Mouse (Mus musculus) left cerebral cortex, adult 2 months (tissue): ENCODE data around the gene Csmd2. TPM values are rescaled to one million over a fixed set of nuclear protein-coding genes. Genes with fewer than 3 reads are reported as not detected.
A peak's percentile ranks its signal among the peaks of the same experiment; 100 is the strongest.

Experiments
- DNase-seq, 2 experiments: peaks; one replicate each; pipeline ENCODE4 v3.0.0; 2021 to 2022; ENCODE audit warnings: low spot score in 2 of 2, mixed read lengths in 1 of 2; ENCODE audit errors: extremely low spot score in 1 of 2
- H3K27ac ChIP-seq: fragments of 200-600 bp; 2 replicates; pipeline ENCODE4 v1.8.1; 2022
- H3K4me3 ChIP-seq: fragments of 200-600 bp; 2 replicates; pipeline ENCODE4 v1.8.1; 2022
- CTCF ChIP-seq: fragments of 200-600 bp; IDR thresholded peaks from 2 replicates; pipeline ENCODE4 v1.8.1; 2022; ENCODE audit warnings: antibody characterized with exemption, mild to moderate bottlenecking, moderate library complexity
- intact Hi-C: fragments of 180-260 bp; cut with DNase I; formaldehyde crosslinking; loops from one replicate; pipeline ENCODE4 v1.15.1; 2025
- total RNA-seq, 2 experiments: library from RNA; stranded (reverse); gene quantifications; 2 replicates each; pipeline ENCODE4 v1.2.3; 2021

The Csmd2 gene
- total RNA-seq, 2 experiments from 2014 or later = 61.9 to 63.0 TPM

GRCm38 (mm10) chr4:128325511-128325910, 337.9 kb downstream of the Csmd2 start:
- Histone ChIP-seq H3K4me3 (no peak overlapping the region), H3K27ac (no peak overlapping the region)
- TF ChIP-seq CTCF = no peak
- DNase-seq = no peak
- intact Hi-C loops = no loop called here

- Histone ChIP-seq H3K27ac (no peak overlapping the region), H3K4me3 (no peak overlapping the region)
- intact Hi-C loops = no loop called here
- no peak for TF ChIP-seq CTCF
- no peak for DNase-seq
Observed at GRCm38 (mm10) chr4:128326755-128327154, 339.1 kb downstream of the Csmd2 start.

DNA sequence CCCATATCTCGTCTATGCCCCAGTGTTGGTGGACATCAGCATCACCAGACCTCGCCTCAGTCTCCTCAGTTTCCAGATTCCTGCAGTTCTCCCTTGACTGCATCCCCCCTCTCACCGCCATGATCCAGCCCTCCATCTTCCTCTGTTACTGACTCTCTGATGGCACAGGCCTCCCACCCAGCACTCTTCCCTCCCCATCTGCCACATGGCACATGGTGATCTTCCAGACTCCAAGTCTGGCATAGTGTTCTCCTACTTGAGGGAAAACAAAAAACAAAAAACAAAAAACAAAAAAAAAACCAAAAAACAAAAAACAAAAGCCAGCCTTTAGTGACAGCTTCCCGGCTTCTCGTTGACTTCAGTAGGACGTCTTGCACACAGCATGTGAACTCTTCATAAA, 339.8 kb downstream of the Csmd2 start:
- intact Hi-C loops = no loop called here
- no peak overlapping the region for H3K4me3 ChIP-seq
- DNase-seq = no peak
- no peak overlapping the region for H3K27ac ChIP-seq
- TF ChIP-seq CTCF = no peak

DNA sequence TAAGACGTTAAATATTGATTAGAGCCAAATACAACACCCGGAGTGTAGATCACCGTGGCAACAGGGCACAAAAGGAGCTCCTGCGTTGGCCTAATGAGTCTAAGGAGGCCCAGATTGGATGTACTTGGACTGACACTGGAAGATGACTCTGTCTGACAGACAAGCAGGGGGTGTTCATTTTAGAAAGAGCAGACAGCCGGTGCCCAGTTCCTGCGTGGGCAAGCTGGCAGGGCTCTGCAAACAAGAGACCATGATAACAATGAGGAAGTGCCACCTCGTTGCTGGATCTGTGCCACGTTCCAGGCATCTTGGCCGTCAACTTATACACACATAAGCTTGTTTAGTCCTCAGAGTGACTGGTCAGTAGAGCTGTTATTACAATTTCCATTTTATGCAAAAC, 342.9 kb downstream of the Csmd2 start:
- peak; percentile 35 to 67 for DNase-seq
- no peak overlapping the region for H3K4me3 ChIP-seq
- intact Hi-C loops = no loop called here
- no peak for TF ChIP-seq CTCF
- H3K27ac ChIP-seq = no peak overlapping the region

GRCm38 (mm10) chr4:128340457-128340856, 352.8 kb downstream of the Csmd2 start:
- no peak for TF ChIP-seq CTCF
- Histone ChIP-seq H3K4me3 (no peak overlapping the region), H3K27ac (no peak overlapping the region; the same call in 1 of the 2 replicates)
- no peak for DNase-seq
- intact Hi-C loops = no loop called here

GRCm38 (mm10) chr4:128341315-128341714, 353.7 kb downstream of the Csmd2 start:
- Histone ChIP-seq H3K27ac (peak overlapping the region; percentile 51; the same call in 1 of the 2 replicates), H3K4me3 (no peak overlapping the region)
- intact Hi-C loops = no loop called here
- no peak for TF ChIP-seq CTCF
- DNase-seq = peak in 1 of 2 experiments; percentile 54

DNA sequence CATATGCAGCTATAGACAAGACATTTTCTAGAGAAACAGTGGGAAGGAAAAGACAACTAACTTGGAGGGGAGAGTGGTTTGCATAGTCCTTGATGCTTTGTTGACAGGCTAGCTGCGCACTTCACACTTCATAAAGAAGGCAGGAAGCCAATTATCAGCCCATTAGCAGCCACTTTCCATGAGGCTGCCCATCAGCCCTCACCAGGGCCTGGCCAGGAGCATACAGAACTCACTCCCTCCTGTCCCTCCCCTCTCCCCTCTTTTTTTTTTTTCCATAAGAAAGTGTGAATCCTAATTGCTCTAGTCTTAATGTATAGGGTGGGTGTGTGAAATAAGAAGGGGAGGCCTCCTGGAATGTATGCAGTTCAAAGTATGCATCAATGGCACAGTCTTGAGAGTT, 354.6 kb downstream of the Csmd2 start:
- Histone ChIP-seq H3K27ac (no peak overlapping the region), H3K4me3 (no peak overlapping the region)
- TF ChIP-seq CTCF = no peak
- DNase-seq = no peak
- intact Hi-C loops = no loop called here

DNA sequence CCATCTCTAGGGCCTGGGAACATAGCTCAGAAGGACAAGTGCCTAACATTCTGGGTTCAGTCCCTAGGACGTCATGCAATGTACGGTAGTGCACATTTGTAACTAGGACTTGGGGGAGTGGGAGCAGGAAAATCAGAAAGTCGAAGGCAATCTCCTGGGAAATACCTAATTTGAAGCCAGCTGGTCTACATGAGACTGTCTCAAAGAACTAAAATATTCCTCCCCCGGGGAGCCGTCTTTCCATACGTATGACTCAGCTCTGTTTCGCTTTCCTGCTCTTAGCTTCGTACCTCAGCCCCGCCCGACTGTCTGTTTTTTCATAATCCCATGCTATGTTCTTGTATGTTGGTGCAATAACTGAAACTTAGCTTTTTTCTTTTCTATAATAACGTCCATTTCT, 371.1 kb downstream of the Csmd2 start:
- peak in 1 of 2 experiments; percentile 33 for DNase-seq

DNA sequence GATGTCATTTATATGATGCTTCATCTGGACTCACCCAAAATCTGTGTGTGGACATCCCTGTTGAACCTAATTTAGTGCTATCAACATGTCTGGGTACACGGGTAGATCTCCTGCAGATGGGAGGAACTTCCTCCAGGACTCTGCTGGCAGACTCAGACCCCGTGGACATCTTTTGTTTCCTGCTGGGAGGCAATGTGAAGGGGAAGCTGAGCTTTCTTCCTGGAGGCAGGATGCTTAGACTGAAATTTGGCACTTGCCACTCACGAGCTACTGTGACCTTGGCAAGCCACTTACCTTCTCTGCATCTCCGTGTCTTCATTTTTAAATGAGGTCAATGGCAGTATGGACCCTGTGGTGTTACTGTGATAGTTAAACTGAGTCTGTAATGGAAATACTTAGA, 378.2 kb downstream of the Csmd2 start:
- no peak for DNase-seq
- no peak for TF ChIP-seq CTCF
- Histone ChIP-seq H3K27ac (no peak overlapping the region), H3K4me3 (no peak overlapping the region)
- intact Hi-C loops = no loop called here

More for the DNA sequence above, 371.1 kb downstream of the Csmd2 start:
- Histone ChIP-seq H3K27ac (peak overlapping the region; percentile 55), H3K4me3 (no peak overlapping the region)
- intact Hi-C loops = no loop called here
- TF ChIP-seq CTCF = no peak

DNA sequence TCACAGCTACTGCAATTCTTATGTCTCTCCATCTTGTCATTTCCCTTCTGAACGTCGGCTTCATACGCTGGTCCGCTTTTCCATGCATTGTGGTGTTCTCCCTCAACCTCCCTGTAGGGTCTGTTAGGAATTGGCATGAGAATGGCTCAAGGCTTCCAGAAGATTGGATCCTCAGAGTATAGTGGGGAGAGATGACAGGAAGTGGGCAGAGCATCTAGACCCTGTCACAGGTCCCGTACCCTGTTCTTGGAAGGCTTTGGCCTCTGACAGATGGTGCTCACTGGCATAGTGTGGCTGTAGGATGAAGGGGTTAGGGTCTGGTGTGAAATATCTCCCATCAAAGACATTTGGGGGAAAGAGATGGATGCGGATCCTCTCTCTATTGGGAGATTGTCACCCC, 380.4 kb downstream of the Csmd2 start:
- Histone ChIP-seq H3K4me3 (no peak overlapping the region), H3K27ac (no peak overlapping the region)
- intact Hi-C loops = no loop called here
- DNase-seq = no peak
- no peak for TF ChIP-seq CTCF

DNA sequence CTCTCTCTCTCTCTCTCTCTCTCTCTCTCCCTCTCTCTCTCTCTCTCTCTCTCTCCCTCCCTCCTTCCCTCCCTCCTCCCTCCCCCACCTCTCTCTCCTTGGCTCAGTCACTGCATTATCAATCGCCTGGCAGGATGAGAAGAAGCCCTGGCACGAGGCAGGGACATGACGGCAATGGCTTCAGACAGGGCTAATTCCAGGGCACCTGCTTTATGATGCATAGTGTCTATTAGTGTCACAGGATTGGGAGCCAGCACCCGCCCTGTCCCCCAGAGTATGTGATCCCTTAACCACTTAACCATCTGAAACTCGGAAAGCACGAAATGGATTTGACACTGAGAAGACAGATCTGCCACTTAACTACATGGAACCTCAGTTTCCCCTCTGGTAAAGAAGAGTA, 384.1 kb downstream of the Csmd2 start:
- Histone ChIP-seq H3K27ac (no peak overlapping the region), H3K4me3 (no peak overlapping the region)
- intact Hi-C loops = no loop called here
- no peak for DNase-seq
- TF ChIP-seq CTCF = no peak

DNA sequence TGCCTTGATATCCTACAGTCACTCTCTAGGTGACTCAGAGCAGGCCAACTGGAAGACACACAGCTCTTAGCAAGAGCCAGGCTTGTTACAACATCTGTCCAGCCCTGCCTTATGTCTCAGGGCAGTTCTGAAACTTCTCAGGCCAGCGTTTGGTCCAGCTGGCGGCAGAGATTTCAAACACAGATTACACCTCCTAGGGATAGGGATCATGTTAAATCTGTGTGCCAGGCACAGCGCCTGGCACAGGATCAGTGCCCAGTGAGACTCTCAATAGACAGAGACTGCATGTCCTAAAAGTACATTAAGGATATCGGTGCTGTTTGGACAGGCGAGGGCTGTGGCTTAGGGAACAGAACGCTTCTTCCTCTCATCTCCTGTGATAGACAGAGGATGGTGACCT, 385.5 kb downstream of the Csmd2 start:
- Histone ChIP-seq H3K27ac (no peak overlapping the region), H3K4me3 (no peak overlapping the region)
- no peak for TF ChIP-seq CTCF
- intact Hi-C loops = no loop called here
- no peak for DNase-seq

GRCm38 (mm10) chr4:128374051-128374450, 386.4 kb downstream of the Csmd2 start:
- no peak overlapping the region for H3K4me3 ChIP-seq
- TF ChIP-seq CTCF = no peak
- intact Hi-C loops = no loop called here
- no peak overlapping the region for H3K27ac ChIP-seq
- DNase-seq = no peak

GRCm38 (mm10) chr4:128378946-128379345, 391.3 kb downstream of the Csmd2 start:
- intact Hi-C loops = no loop called here
- Histone ChIP-seq H3K27ac (no peak overlapping the region), H3K4me3 (no peak overlapping the region)
- DNase-seq = no peak
- TF ChIP-seq CTCF = no peak
